Comparison of ENCODE assay signal across 9 mouse cellular contexts in the genomic region with DNA sequence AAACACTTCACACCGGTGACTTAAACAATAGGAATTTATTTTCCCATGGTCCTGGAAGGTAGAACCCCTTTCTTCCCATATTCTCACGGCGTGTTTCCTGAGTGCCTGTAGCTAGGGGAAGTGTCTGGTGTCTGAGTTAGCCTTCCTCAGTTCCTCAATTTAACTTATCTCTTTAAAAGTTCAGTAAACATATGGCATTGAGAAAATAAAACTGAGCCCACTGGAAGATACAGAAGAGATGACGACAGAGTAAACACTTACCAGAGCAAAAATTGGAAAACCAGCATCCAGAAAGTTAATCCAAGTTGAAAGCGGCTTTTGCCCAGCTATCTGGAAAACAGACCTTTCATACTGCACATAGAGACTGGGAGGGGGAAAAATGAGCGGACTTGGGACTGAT. TPM values are rescaled to one million over a fixed set of nuclear protein-coding genes. Genes with fewer than 3 reads are reported as not detected.
DNase-seq lines count a peak whose midpoint lies in the region; ATAC-seq and TF ChIP-seq lines count a peak whose summit lies in the region.
"Had no signal": no experiment of that assay in that cellular context is flagged by ENCODE, and none has a peak within 500 bp of the region (broad histone marks: within the 10 kb centered on the region; RNA-seq: fewer than 3 reads in every experiment).

No protein-coding gene starts in this region.

- DNase-seq in embryo, embryonic 11 days = peak; percentile 18
- no peak for DNase-seq in embryo, embryonic 9.5 days (ENCODE audit: extremely low spot score)
- no peak for DNase-seq in G1E (ENCODE audit: low spot score)
- no peak for DNase-seq in urinary bladder, postnatal 36 days (ENCODE audit: low spot score in 2 of 2)
- no peak for DNase-seq in left cerebral cortex, adult 9 months (ENCODE audit: low spot score in 2 of 2)

- 40% methylated on average over 6 of the region's 6 CpGs for WGBS in forebrain, embryonic 15.5 days
- WGBS in limb, embryonic 15.5 days = 46% methylated on average over 6 of the region's 6 CpGs
- WGBS in neural tube, embryonic 12.5 days = 53% methylated on average over 6 of the region's 6 CpGs

- peak overlapping the region; percentile 72 for H3K9ac ChIP-seq in forebrain, embryonic 15.5 days (replicated peaks)
- peak overlapping the region; percentile 77; the same call in 1 of the 2 replicates for H3K9ac ChIP-seq in limb, embryonic 15.5 days
- peak overlapping the region; percentile 80 for H3K9ac ChIP-seq in neural tube, embryonic 12.5 days

- no peaks in the 10 kb centered on the region for H3K9me3 ChIP-seq in G1E (replicated peaks)
- H3K9me3 ChIP-seq in forebrain, embryonic 15.5 days = no peaks in the 10 kb centered on the region
- no peaks in the 10 kb centered on the region for H3K9me3 ChIP-seq in limb, embryonic 15.5 days
- H3K9me3 ChIP-seq in neural tube, embryonic 12.5 days = no peaks in the 10 kb centered on the region

- peak overlapping the region; percentile 89 for H3K4me3 ChIP-seq in G1E (ENCODE audit: low read depth, low read length)
- H3K4me3 ChIP-seq in forebrain, embryonic 15.5 days = peak overlapping the region; percentile 75
- peak overlapping the region; percentile 84 for H3K4me3 ChIP-seq in limb, embryonic 15.5 days
- H3K4me3 ChIP-seq in neural tube, embryonic 12.5 days = peak overlapping the region; percentile 78

- no peak for TF ChIP-seq CTCF in G1E (IDR thresholded peaks at IDR 0.05; ENCODE audit: low read depth, low read length)

- H3K36me3 ChIP-seq in G1E (replicated peaks) = peaks cover 16% of the 10 kb centered on the region
- no peaks in the 10 kb centered on the region for H3K36me3 ChIP-seq in forebrain, embryonic 15.5 days
- 0 out of 2 replicates have a peak, but pooled peaks cover 3% of the 10 kb centered on the region for H3K36me3 ChIP-seq in limb, embryonic 15.5 days
- H3K36me3 ChIP-seq in neural tube, embryonic 12.5 days = 0 out of 2 replicates have a peak, but pooled peaks cover 3% of the 10 kb centered on the region

- H3K27ac ChIP-seq in forebrain, embryonic 15.5 days (replicated peaks) = peak overlapping the region; percentile 78
- H3K27ac ChIP-seq in limb, embryonic 15.5 days = peak overlapping the region; percentile 90
- no peak overlapping the region for H3K27ac ChIP-seq in neural tube, embryonic 12.5 days

- peaks cover 25% of the 10 kb centered on the region for H3K4me1 ChIP-seq in G1E (ENCODE audit: insufficient read depth, low read depth, low read length)
- H3K4me1 ChIP-seq in forebrain, embryonic 15.5 days = peaks cover 12% of the 10 kb centered on the region
- H3K4me1 ChIP-seq in limb, embryonic 15.5 days = peaks cover 9% of the 10 kb centered on the region; the same call in 1 of the 2 replicates
- peaks cover 15% of the 10 kb centered on the region for H3K4me1 ChIP-seq in neural tube, embryonic 12.5 days

- no peaks in the 10 kb centered on the region for H3K27me3 ChIP-seq in G1E (ENCODE audit: insufficient read depth, low read length)
- H3K27me3 ChIP-seq in forebrain, embryonic 15.5 days = no peaks in the 10 kb centered on the region
- H3K27me3 ChIP-seq in limb, embryonic 15.5 days = no peaks in the 10 kb centered on the region
- H3K27me3 ChIP-seq in neural tube, embryonic 12.5 days (replicated peaks) = no peaks in the 10 kb centered on the region
- H3K27me3 ChIP-seq: Patski had no signal

- H3K4me2 ChIP-seq in forebrain, embryonic 15.5 days (replicated peaks) = peak overlapping the region; percentile 68
- H3K4me2 ChIP-seq in limb, embryonic 15.5 days = peak overlapping the region; percentile 81
- H3K4me2 ChIP-seq in neural tube, embryonic 12.5 days (replicated peaks) = peak overlapping the region; percentile 83

- ATAC-seq in G1E (ENCODE audit: extremely low read depth, insufficient number of reproducible peaks, low FRiP score, poor library complexity, severe bottlenecking) = peak; percentile 48
- ATAC-seq in forebrain, embryonic 15.5 days (replicated peaks) = no peak
- no peak for ATAC-seq in limb, embryonic 15.5 days (ENCODE audit: insufficient number of reproducible peaks, low FRiP score, low TSS enrichment, low read depth)
- no peak for ATAC-seq in neural tube, embryonic 12.5 days (ENCODE audit: low FRiP score, low read depth)

RNA-seq across cellular contexts. Expression of gene Zfp69, which starts 0.7 kb away (rescaled TPM):
- total RNA-seq in G1E (2014; fragmentation: Nextera tagmentation) (6.6 and 8.1 TPM in 2 replicates), G1E (2017) (3.8 and 4.9 TPM in 2 replicates)
- 1.8 and 2.7 TPM in 2 replicates for polyA plus RNA-seq in G1E (2012)
- 6.6 and 7.3 TPM in 2 replicates for polyA plus RNA-seq in forebrain, embryonic 15.5 days (2015; fragmentation: Nextera tagmentation; extraction: Ambion mirVana)
- 7.9 and 8.2 TPM in 2 replicates for polyA plus RNA-seq in limb, embryonic 15.5 days (2015; fragmentation: Nextera tagmentation; extraction: Ambion mirVana)
- 10.8 and 11.7 TPM in 2 replicates for polyA plus RNA-seq in neural tube, embryonic 12.5 days (2016; fragmentation: Nextera tagmentation; extraction: Ambion mirVana)

RNA-seq across cellular contexts. Expression of gene Exo5, which starts 27.3 kb away (rescaled TPM):
- total RNA-seq in G1E (2014; fragmentation: Nextera tagmentation) = 9.2 TPM in 2 replicates
- total RNA-seq in G1E (2017) = 12.6 and 14.5 TPM in 2 replicates
- polyA plus RNA-seq in G1E (2012) = 4.7 and 5.5 TPM in 2 replicates
- 43.4 and 46.3 TPM in 2 replicates for polyA plus RNA-seq in forebrain, embryonic 15.5 days (2015; fragmentation: Nextera tagmentation; extraction: Ambion mirVana)
- polyA plus RNA-seq in limb, embryonic 15.5 days (2015; fragmentation: Nextera tagmentation; extraction: Ambion mirVana) = 25.8 and 26.8 TPM in 2 replicates
- 36.1 and 36.8 TPM in 2 replicates for polyA plus RNA-seq in neural tube, embryonic 12.5 days (2016; fragmentation: Nextera tagmentation; extraction: Ambion mirVana)
